Mouse (Mus musculus) liver, embryonic 14.5 days (tissue): ENCODE measurements around the gene Slc4a8. TPM values are rescaled to one million over a fixed set of nuclear protein-coding genes. Genes with fewer than 3 reads are reported as not detected.
A peak's percentile ranks its signal among the peaks of the same experiment; 100 is the strongest.

Source experiments
- ATAC-seq: fragments of 200-750 bp; cut with Nextera tagmentation; 2 replicates; pipeline ENCODE4 v1.8.0; 2017; ENCODE audit warnings: moderate number of reproducible peaks, mild to moderate bottlenecking, moderate library complexity; ENCODE audit not compliant: insufficient read depth
- DNase-seq, 3 experiments: peaks; one replicate each; pipeline ENCODE4 v3.0.0-alpha.2; 2012 to 2013; ENCODE audit warnings: low read depth in 3 of 3, low spot score in 3 of 3
- H3K27ac ChIP-seq: fragments of 300-500 bp; sonication (generic); 2 replicates; pipeline ENCODE4 v1.5.1; 2014; ENCODE audit warnings: moderate library complexity, mild to moderate bottlenecking, control low read depth, inconsistent platforms
- H3K27me3 ChIP-seq: fragments of 300-500 bp; sonication (generic); 2 replicates; pipeline ENCODE4 v1.6.1; 2014; ENCODE audit warnings: mild to moderate bottlenecking, low read length, moderate library complexity; ENCODE audit not compliant: control insufficient read depth, insufficient read depth
- H3K36me3 ChIP-seq: fragments of 300-500 bp; sonication (generic); replicated peaks from 2 replicates; pipeline ENCODE4 v1.6.1; 2014; ENCODE audit warnings: low read depth; ENCODE audit not compliant: control insufficient read depth, insufficient read depth
- H3K4me1 ChIP-seq, 2 experiments: fragments of 200-500 bp in 1 of 2; fragments of 300-500 bp in 1 of 2; sonication (generic) in 1 of 2; replicated peaks; 2 replicates each; pipeline ENCODE4 v1.6.1; 2012 to 2014; ENCODE audit warnings: antibody characterized with exemption in 1 of 2, inconsistent platforms in 1 of 2, low read length in 1 of 2; ENCODE audit not compliant: control insufficient read depth in 2 of 2, insufficient read depth in 2 of 2
- H3K4me2 ChIP-seq: fragments of 300-500 bp; sonication (generic); 2 replicates; pipeline ENCODE4 v1.6.1; 2014; ENCODE audit warnings: low read depth, mild to moderate bottlenecking, control low read depth, moderate library complexity
- H3K4me3 ChIP-seq, 2 experiments: fragments of 200-500 bp in 1 of 2; fragments of 300-500 bp in 1 of 2; sonication (generic) in 1 of 2; 2 replicates each; pipeline ENCODE4 v1.5.1; 2012 to 2014; ENCODE audit warnings: low read depth in 2 of 2, low read length in 2 of 2, mild to moderate bottlenecking in 2 of 2, control low read depth in 1 of 2, inconsistent platforms in 1 of 2, moderate library complexity in 1 of 2; ENCODE audit not compliant: insufficient read depth in 1 of 2
- H3K9ac ChIP-seq: fragments of 300-500 bp; sonication (generic); replicated peaks from 2 replicates; pipeline ENCODE4 v1.6.1; 2014; ENCODE audit warnings: mild to moderate bottlenecking, control low read depth, moderate library complexity
- H3K9me3 ChIP-seq: fragments of 300-500 bp; sonication (generic); 2 replicates; pipeline ENCODE4 v1.6.1; 2016; ENCODE audit warnings: low read length, mixed read lengths; ENCODE audit not compliant: control insufficient read depth
- CTCF ChIP-seq: IDR thresholded peaks from 2 replicates; pipeline ENCODE4 v1.5.1; 2016; ENCODE audit warnings: antibody characterized with exemption, low read depth, control low read depth
- EP300 ChIP-seq: IDR thresholded peaks from 2 replicates; pipeline ENCODE4 v1.6.1; 2016; ENCODE audit warnings: antibody characterized with exemption, low read depth
- WGBS: fragments of 180-500 bp; shearing (Covaris S2); extraction: QIAGEN DNeasy Blood & Tissue Kit; methylation state at CpG from one replicate; pipeline ENCODE4 v1.1.7; 2014; ENCODE audit not compliant: insufficient replicate concordance; 5-methylcytosine and 5-hydroxymethylcytosine counted together
- polyA plus RNA-seq, 2 experiments: library from polyadenylated mRNA; depleted of rRNA in 1 of 2; stranded (reverse) in 1 of 2; unstranded in 1 of 2; fragments of >200 nt; fragmentation: Nextera tagmentation in 1 of 2; extraction: Ambion mirVana in 1 of 2; gene quantifications; 2 replicates each; pipeline versions ENCODE4 v1.2.1 to v1.2.3; 2012 to 2014

Slc4a8 gene
- 0.15 and 0.16 TPM in 2 replicates for polyA plus RNA-seq (2012; rRNA removed)
- polyA plus RNA-seq (2014; fragmentation: Nextera tagmentation; extraction: Ambion mirVana): 0.30 and 0.55 TPM in 2 replicates

- under 1% methylated on average over 53 of the region's 64 CpGs for WGBS
- H3K4me3 ChIP-seq: peak within 1 kb of the TSS; percentile 37 to 57
- no peak within 1 kb of the TSS for H3K27ac ChIP-seq
- DNase-seq (no peak), ATAC-seq (peak; percentile 77)
- peak within 1 kb of the TSS; percentile 77 for H3K4me2 ChIP-seq
- no peak within 1 kb of the TSS for H3K9ac ChIP-seq
- H3K4me1 ChIP-seq: peaks cover 0 to 2% of the 10 kb centered on the region in 2 experiments; a peak in 1 of 4 replicates
- no peak for TF ChIP-seq EP300
- peak; percentile 65 for TF ChIP-seq CTCF
- H3K36me3 ChIP-seq: no peaks in the 10 kb centered on the region
- no peaks in the 10 kb centered on the region for H3K9me3 ChIP-seq
- peaks cover 39% of the 10 kb centered on the region for H3K27me3 ChIP-seq
These were observed at the start of gene Slc4a8 for GRCm38 (mm10) chr15:100761419-100762185. Slc4a8 (plus strand) TSS chr15:100761747.

GRCm38 (mm10) chr15:100714470-100714869, 47.1 kb upstream of the Slc4a8 start:
- Histone ChIP-seq H3K9me3 (no peaks in the 10 kb centered on the region), H3K9ac (no peak overlapping the region), H3K4me1 (no peaks in the 10 kb centered on the region), H3K27me3 (no peaks in the 10 kb centered on the region), H3K4me2 (no peak overlapping the region), H3K4me3 (no peak overlapping the region), H3K27ac (no peak overlapping the region), H3K36me3 (no peaks in the 10 kb centered on the region)
- 74% methylated on average over 8 of the region's 8 CpGs for WGBS
- ATAC-seq (no peak), DNase-seq (no peak)
- TF ChIP-seq EP300 (no peak), CTCF (no peak)

DNA sequence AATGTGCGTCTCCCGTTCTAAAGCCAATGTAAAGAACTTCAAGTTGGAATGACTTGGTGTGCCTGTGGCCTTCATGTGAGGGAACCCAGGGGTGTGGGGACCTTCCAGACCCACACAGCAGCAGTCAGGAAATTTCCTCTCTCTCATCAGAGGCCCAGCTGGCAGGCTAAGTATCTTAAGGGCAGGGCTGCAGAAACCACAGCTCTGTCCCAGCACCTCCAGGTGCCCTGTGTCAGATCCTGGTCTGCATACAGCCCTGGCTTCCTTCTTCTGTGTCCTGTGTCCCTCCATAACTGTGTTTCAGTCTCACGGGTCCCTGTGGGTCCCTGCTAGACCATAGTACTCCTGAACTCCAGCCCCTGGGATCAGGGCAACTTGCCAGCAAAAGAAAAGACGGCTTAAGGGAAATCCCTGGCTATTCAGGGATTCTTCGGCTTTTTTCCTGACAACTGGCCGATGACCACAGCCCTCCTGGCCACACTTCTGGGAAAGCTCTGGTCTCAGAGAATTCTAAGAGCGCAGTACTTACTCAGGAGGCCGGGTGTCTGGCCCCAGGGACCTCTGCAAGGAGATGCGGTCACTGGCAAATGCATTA, 46.1 kb upstream of the Slc4a8 start:
- no peak for TF ChIP-seq EP300
- no peak for TF ChIP-seq CTCF
- ATAC-seq: no peak

GRCm38 (mm10) chr15:100717933-100718332, 43.6 kb upstream of the Slc4a8 start:
- DNase-seq (no peak), ATAC-seq (no peak)
- WGBS: 32% methylated on average over 6 of the region's 6 CpGs
- no peaks in the 10 kb centered on the region for H3K36me3 ChIP-seq
- no peaks in the 10 kb centered on the region for H3K9me3 ChIP-seq
- no peaks in the 10 kb centered on the region for H3K4me1 ChIP-seq
- H3K4me2 ChIP-seq: no peak overlapping the region
- TF ChIP-seq EP300: no peak
- TF ChIP-seq CTCF: no peak
- no peak overlapping the region for H3K27ac ChIP-seq
- no peaks in the 10 kb centered on the region for H3K27me3 ChIP-seq
- no peak overlapping the region for H3K4me3 ChIP-seq
- H3K9ac ChIP-seq: no peak overlapping the region

More for the DNA sequence above, 46.1 kb upstream of the Slc4a8 start:
- Histone ChIP-seq H3K4me3 (no peak overlapping the region), H3K27ac (no peak overlapping the region), H3K9me3 (no peaks in the 10 kb centered on the region), H3K9ac (no peak overlapping the region), H3K4me2 (no peak overlapping the region), H3K4me1 (no peaks in the 10 kb centered on the region), H3K27me3 (no peaks in the 10 kb centered on the region), H3K36me3 (no peaks in the 10 kb centered on the region)
- no peak for DNase-seq
- 73% methylated on average over 9 of the region's 9 CpGs for WGBS

- H3K27ac ChIP-seq: no peak overlapping the region
- H3K4me2 ChIP-seq: no peak overlapping the region
- H3K9ac ChIP-seq: no peak overlapping the region
- WGBS: 71% methylated on average over 11 of the region's 11 CpGs
- H3K27me3 ChIP-seq: no peaks in the 10 kb centered on the region
- no peak for ATAC-seq
- no peaks in the 10 kb centered on the region for H3K9me3 ChIP-seq
- no peak for DNase-seq
- H3K4me3 ChIP-seq: no peak overlapping the region
- no peaks in the 10 kb centered on the region for H3K36me3 ChIP-seq
- H3K4me1 ChIP-seq: no peaks in the 10 kb centered on the region
- TF ChIP-seq CTCF: peak; percentile 70
- TF ChIP-seq EP300: no peak
These were observed 43.0 kb upstream of the Slc4a8 start for GRCm38 (mm10) chr15:100718572-100718971.
